Mouse (Mus musculus): ENCODE data around the gene Lrrc4. TPM values are rescaled to one million over a fixed set of nuclear protein-coding genes. Genes with fewer than 3 reads are reported as not detected.

Gene Lrrc4
- polyA plus RNA-seq, 1 experiment = 0.82 TPM

- Histone ChIP-seq H3K4me1 (ENCODE audit: control insufficient read depth, insufficient read depth, low read length) (no peaks in the 10 kb centered on the region; the same call in 1 of the 2 replicates), H3K4me3 (replicated peaks; ENCODE audit: extremely low read depth, low read depth, low read length) (no peak overlapping the region)
- TF ChIP-seq POLR2A (IDR thresholded peaks at IDR 0.05; ENCODE audit: borderline replicate concordance, extremely low read depth, low read depth, low read length) (no peak), CTCF (IDR thresholded peaks at IDR 0.05; ENCODE audit: insufficient read depth, low read length) (no peak)
- 96% methylated on average over 5 of the region's 5 CpGs for WGBS
- DNase-seq = no peak
Measured at GRCm38 (mm10) chr6:28753217-28753616, 78.3 kb downstream of the Lrrc4 start.

GRCm38 (mm10) chr6:28751186-28751585 lies 80.4 kb downstream of the Lrrc4 start:
- no peaks in the 10 kb centered on the region; the same call in 1 of the 2 replicates for H3K4me1 ChIP-seq (ENCODE audit: control insufficient read depth, insufficient read depth, low read length)
- no peak for DNase-seq
- H3K4me3 ChIP-seq (replicated peaks; ENCODE audit: extremely low read depth, low read depth, low read length) = no peak overlapping the region
- TF ChIP-seq POLR2A (IDR thresholded peaks at IDR 0.05; ENCODE audit: borderline replicate concordance, extremely low read depth, low read depth, low read length) (no peak), CTCF (IDR thresholded peaks at IDR 0.05; ENCODE audit: insufficient read depth, low read length) (no peak)
- WGBS = 48% methylated on average over 3 of the region's 3 CpGs

DNA sequence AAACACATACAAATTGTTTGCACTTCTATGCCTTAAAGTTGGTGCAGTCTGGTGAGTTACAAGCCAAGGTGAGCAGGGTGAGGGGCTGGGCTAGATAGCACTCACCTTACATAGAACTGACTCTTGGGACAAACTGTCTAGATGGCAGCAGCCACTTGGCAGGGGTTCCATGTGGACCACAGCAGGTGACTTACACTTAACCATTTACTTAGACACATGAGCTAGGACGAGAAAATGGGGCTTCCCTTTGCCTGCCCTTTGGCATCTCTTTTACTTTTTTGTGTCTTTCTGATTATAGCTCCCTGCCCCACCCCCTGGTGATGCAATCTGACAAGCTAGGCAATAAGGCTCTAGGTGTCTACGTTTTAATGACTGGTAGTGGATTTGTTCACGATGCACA lies 82.3 kb downstream of the Lrrc4 start:
- Histone ChIP-seq H3K4me3 (replicated peaks; ENCODE audit: extremely low read depth, low read depth, low read length) (no peak overlapping the region), H3K4me1 (ENCODE audit: control insufficient read depth, insufficient read depth, low read length) (no peaks in the 10 kb centered on the region; the same call in 1 of the 2 replicates)
- WGBS = 70% methylated on average over 3 of the region's 3 CpGs
- TF ChIP-seq POLR2A (IDR thresholded peaks at IDR 0.05; ENCODE audit: borderline replicate concordance, extremely low read depth, low read depth, low read length) (no peak), CTCF (IDR thresholded peaks at IDR 0.05; ENCODE audit: insufficient read depth, low read length) (no peak)
- no peak for DNase-seq

GRCm38 (mm10) chr6:28747931-28748670 lies 83.4 kb downstream of the Lrrc4 start:
- peaks cover under 1% of the 10 kb centered on the region; the same call in 1 of the 2 replicates for H3K4me1 ChIP-seq (ENCODE audit: control insufficient read depth, insufficient read depth, low read length)
- WGBS = 73% methylated on average over 14 of the region's 14 CpGs
- DNase-seq = peak; percentile 20
- TF ChIP-seq POLR2A (IDR thresholded peaks at IDR 0.05; ENCODE audit: borderline replicate concordance, extremely low read depth, low read depth, low read length) (no peak), CTCF (IDR thresholded peaks at IDR 0.05; ENCODE audit: insufficient read depth, low read length) (no peak)
- H3K4me3 ChIP-seq (replicated peaks; ENCODE audit: extremely low read depth, low read depth, low read length) = no peak overlapping the region

GRCm38 (mm10) chr6:28747025-28747424 lies 84.5 kb downstream of the Lrrc4 start:
- WGBS = 91% methylated on average over 5 of the region's 5 CpGs
- no peak for DNase-seq
- Histone ChIP-seq H3K4me3 (replicated peaks; ENCODE audit: extremely low read depth, low read depth, low read length) (no peak overlapping the region), H3K4me1 (ENCODE audit: control insufficient read depth, insufficient read depth, low read length) (peaks cover 2% of the 10 kb centered on the region; the same call in 1 of the 2 replicates)
- TF ChIP-seq CTCF (IDR thresholded peaks at IDR 0.05; ENCODE audit: insufficient read depth, low read length) (no peak), POLR2A (IDR thresholded peaks at IDR 0.05; ENCODE audit: borderline replicate concordance, extremely low read depth, low read depth, low read length) (no peak)

GRCm38 (mm10) chr6:28745864-28746263 lies 85.7 kb downstream of the Lrrc4 start:
- Histone ChIP-seq H3K4me1 (ENCODE audit: control insufficient read depth, insufficient read depth, low read length) (peaks cover 2% of the 10 kb centered on the region; the same call in 1 of the 2 replicates), H3K4me3 (replicated peaks; ENCODE audit: extremely low read depth, low read depth, low read length) (no peak overlapping the region)
- TF ChIP-seq POLR2A (IDR thresholded peaks at IDR 0.05; ENCODE audit: borderline replicate concordance, extremely low read depth, low read depth, low read length) (no peak), CTCF (IDR thresholded peaks at IDR 0.05; ENCODE audit: insufficient read depth, low read length) (no peak)
- DNase-seq = no peak
- WGBS = 95% methylated on average over 7 of the region's 7 CpGs

DNA sequence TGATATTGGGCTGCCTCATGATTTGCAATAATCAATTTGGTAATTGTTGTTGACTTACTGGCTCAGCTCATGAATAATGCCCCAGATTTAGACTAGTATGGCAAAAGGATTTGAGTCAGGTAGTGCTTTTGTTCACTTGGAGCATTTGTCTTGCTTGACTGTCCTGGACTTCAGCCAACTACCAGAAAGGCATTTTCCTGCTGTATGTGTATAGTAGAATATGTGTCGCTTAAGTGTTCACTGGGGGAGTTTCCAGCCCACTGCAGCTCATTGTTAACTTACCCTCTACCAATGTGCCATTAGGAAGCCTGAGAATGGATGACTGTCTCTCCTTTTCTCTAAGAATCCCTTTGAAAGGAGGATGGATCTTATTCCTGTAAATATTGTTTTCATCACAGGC lies 88.0 kb downstream of the Lrrc4 start:
- 43% methylated on average over 1 of the region's 1 CpGs for WGBS
- H3K4me1 ChIP-seq (ENCODE audit: control insufficient read depth, insufficient read depth, low read length) = peaks cover 2% of the 10 kb centered on the region; the same call in 1 of the 2 replicates

GRCm38 (mm10) chr6:28737601-28738000 lies 93.9 kb downstream of the Lrrc4 start:
- H3K4me3 ChIP-seq (replicated peaks; ENCODE audit: extremely low read depth, low read depth, low read length) = no peak overlapping the region
- 0 out of 2 replicates have a peak, but pooled peaks cover 6% of the 10 kb centered on the region for H3K4me1 ChIP-seq (ENCODE audit: control insufficient read depth, insufficient read depth, low read length)
- no peak for DNase-seq
- no peak for TF ChIP-seq CTCF (IDR thresholded peaks at IDR 0.05; ENCODE audit: insufficient read depth, low read length)
- no peak for TF ChIP-seq POLR2A (IDR thresholded peaks at IDR 0.05; ENCODE audit: borderline replicate concordance, extremely low read depth, low read depth, low read length)
- 41% methylated on average over 1 of the region's 1 CpGs for WGBS

More for the DNA sequence above, 88.0 kb downstream of the Lrrc4 start:
- no peak overlapping the region for H3K4me3 ChIP-seq (replicated peaks; ENCODE audit: extremely low read depth, low read depth, low read length)
- no peak for DNase-seq
- TF ChIP-seq POLR2A (IDR thresholded peaks at IDR 0.05; ENCODE audit: borderline replicate concordance, extremely low read depth, low read depth, low read length) (no peak), CTCF (IDR thresholded peaks at IDR 0.05; ENCODE audit: insufficient read depth, low read length) (no peak)

GRCm38 (mm10) chr6:28736665-28737064 lies 94.9 kb downstream of the Lrrc4 start:
- H3K4me3 ChIP-seq (replicated peaks; ENCODE audit: extremely low read depth, low read depth, low read length) = no peak overlapping the region
- WGBS = 86% methylated on average over 7 of the region's 7 CpGs
- H3K4me1 ChIP-seq (ENCODE audit: control insufficient read depth, insufficient read depth, low read length) = peaks cover 6% of the 10 kb centered on the region; the same call in 1 of the 2 replicates
- DNase-seq = no peak
- TF ChIP-seq POLR2A (IDR thresholded peaks at IDR 0.05; ENCODE audit: borderline replicate concordance, extremely low read depth, low read depth, low read length) (no peak), CTCF (IDR thresholded peaks at IDR 0.05; ENCODE audit: insufficient read depth, low read length) (no peak)

GRCm38 (mm10) chr6:28735116-28735515 lies 96.4 kb downstream of the Lrrc4 start:
- TF ChIP-seq CTCF (IDR thresholded peaks at IDR 0.05; ENCODE audit: insufficient read depth, low read length) (no peak), POLR2A (IDR thresholded peaks at IDR 0.05; ENCODE audit: borderline replicate concordance, extremely low read depth, low read depth, low read length) (no peak)
- no peak for DNase-seq
- Histone ChIP-seq H3K4me1 (ENCODE audit: control insufficient read depth, insufficient read depth, low read length) (peaks cover 6% of the 10 kb centered on the region; the same call in 1 of the 2 replicates), H3K4me3 (replicated peaks; ENCODE audit: extremely low read depth, low read depth, low read length) (no peak overlapping the region)
- 71% methylated on average over 9 of the region's 9 CpGs for WGBS
